Mouse (Mus musculus) embryo, embryonic 10.5 days (tissue): ENCODE measurements around the gene Hba-x.
"Not testable (repeated sequence)": the region's sequence is repeated elsewhere in the genome, so short reads cannot be mapped to it uniquely, and the experiment has no call there.

ENCODE experiments used
- DNase-seq: peaks from one replicate; pipeline ENCODE4 v3.0.0-alpha.2; 2015; ENCODE audit warnings: low spot score

Hba-x gene

DNA sequence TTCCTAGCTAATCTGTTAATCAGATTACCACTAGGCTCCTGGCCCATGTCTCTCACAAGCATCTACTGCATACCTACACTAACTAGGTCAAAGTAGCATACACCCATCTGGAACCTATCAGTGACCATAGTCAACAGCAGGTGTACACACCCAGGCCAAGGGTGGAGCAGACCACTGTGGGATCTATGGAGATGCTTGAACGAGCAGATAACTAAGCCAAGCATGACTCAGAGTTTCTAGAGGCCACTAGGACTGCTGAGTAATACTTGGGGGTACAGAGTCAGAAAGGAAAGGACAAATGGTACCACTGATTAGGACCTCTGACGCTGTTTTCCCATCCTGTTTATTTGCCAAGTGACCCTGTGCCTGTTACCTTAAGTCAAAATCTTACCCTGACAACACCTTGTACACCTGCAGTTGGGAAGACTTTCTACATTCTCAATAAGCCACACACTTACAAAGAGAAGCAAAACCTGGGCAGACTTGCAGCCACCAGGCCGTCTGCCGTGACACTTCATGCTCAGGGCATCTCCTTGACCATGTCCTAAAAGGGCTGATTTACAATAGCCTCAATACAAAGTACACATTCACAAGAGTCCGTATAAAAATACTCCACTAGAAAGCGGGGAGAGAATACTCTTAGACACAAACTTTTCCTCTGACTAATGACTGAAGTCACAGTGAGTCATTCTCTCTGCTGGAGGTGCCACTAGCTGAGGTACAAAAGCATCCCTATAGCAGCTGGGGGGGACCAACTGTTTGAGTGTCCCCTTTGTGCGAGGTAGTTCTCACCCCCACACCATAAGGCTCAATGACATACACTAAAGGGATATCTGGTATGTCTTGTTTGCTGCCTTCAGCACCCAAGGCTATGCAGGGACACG is 25.1 kb upstream of the Hba-x start:
- no peak for DNase-seq

- no peak for DNase-seq
Observed at GRCm38 (mm10) chr11:32253121-32253520, 23.1 kb upstream of the Hba-x start.

DNA sequence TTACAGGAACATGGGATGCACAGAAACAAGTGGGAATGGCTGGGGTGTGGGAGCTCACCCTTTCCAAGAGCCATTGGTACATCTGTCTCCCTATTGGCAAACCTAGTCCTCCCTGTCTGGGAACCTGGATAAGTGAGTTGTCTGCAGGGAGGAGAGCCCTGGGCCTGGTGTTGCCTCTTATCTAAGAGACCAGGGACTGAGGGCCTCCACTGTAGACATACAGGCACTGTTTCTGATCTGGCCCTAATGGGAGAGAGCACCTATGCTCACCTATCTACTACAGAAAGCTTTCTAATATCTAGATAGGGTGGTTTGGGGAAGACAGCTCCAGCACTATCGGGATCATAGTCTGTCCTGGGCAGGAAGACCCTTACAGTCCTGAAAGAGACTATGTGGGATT is 20.1 kb upstream of the Hba-x start:
- DNase-seq = no peak

GRCm38 (mm10) chr11:32256566-32256965 is 19.6 kb upstream of the Hba-x start:
- no peak for DNase-seq

GRCm38 (mm10) chr11:32262674-32263415 is 13.4 kb upstream of the Hba-x start:
- peak; percentile 63 for DNase-seq

DNA sequence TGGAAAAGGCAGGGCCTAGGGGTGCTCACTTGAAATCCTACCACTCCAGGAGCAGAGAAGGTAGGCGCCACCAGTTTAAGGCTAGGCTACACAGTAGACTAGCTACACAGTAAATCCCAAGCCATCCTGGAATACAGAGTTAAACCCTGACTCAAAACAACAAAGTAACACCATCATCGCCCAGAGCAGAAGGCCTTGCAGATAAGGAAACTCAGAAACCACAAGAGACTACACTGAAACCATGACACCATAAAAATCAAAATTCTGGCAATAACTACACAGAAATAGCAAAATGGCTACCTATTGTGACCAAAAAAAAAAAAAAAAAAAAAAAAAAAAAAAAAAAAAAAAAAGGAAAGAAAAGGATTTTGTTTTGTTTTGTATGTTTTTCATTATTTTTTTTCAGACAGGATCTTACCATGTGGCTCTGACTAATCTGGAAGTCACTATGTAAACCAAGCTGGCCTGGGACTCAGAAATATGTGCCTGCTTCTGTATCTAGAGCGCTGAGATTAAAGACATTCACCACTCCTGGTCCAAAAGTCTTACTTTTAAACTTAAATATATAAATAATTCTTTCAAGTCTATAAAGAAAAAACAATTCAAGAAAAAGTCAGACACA is 11.0 kb upstream of the Hba-x start:
- DNase-seq = no peak

DNA sequence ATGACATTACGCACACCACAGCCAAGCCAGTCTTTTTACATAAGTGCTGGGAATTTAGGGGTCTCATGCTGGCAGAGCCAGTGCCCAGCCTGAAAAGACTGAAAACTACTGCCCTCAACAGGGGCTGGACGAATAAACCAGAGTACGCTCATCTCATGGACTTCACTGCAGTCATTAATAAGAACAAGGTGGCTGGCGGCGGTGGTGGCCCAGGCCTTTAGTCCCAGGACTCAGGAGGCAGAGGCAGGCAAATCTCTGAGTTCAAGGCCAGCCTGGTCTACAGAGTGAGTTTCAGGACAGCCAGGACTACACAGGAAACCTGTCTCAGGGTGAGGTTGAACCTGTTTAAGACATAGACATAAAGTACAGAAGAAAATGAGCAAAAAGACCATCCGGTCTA is 10.0 kb upstream of the Hba-x start:
- DNase-seq = no peak

- peak; percentile 25 for DNase-seq
Observed at GRCm38 (mm10) chr11:32266776-32267175, 9.4 kb upstream of the Hba-x start.

- DNase-seq = peak; percentile 95
Observed at GRCm38 (mm10) chr11:32267188-32267884, 8.9 kb upstream of the Hba-x start, which contains the start of gene Nprl3. TSS of gene Nprl3 (minus strand) at chr11:32267707.

GRCm38 (mm10) chr11:32267964-32268363 is 8.2 kb upstream of the Hba-x start:
- peak; percentile 18 for DNase-seq

DNA sequence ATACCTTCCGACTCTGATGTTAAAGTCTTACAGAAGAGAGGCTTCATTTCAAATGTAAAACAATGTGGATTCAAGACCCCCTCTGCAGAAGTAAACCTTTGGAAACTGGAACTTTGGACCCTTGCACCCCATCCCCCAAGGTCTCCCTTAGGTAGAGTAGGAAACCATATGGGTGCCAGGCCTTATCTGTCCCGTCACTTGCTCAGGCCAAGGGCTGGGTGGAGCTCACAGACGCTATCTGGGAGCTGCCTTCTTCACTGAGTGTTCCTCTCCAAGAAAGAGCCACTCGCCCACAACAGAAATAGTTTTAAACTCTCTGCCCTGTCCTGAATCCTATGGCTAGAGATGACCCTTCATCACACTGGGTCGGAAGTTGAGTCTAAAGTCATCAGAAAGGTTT is 7.2 kb upstream of the Hba-x start:
- no peak for DNase-seq

- DNase-seq = no peak
Observed at GRCm38 (mm10) chr11:32271178-32271577, 5.0 kb upstream of the Hba-x start.

GRCm38 (mm10) chr11:32277736-32278457 is 1.7 kb downstream of the Hba-x start:
- no peak for DNase-seq

DNA sequence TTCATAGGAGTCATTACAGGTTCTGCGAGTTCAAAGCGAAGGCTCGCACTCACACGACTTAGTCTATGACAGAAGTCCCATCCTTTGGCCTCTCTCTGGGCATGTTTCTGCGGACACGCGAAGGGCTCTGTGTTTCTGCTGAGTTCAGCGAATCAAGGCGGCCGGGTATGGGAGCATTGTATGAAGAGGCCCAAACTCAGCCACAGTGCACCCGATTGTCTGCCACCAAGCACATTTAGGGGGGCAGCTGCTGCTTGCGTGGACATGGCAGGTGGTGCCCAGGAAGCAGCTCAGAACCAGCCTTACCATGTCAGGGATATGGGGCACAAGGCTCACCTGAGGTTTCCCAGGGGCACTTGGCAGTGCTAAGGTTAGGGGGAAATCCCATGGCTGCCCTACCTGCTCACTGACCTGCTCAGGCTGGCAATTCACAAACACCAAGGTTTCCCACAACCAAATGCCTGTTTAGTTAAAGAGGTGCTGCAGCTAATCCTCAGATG is 2.3 kb downstream of the Hba-x start:
- DNase-seq = no peak

DNA sequence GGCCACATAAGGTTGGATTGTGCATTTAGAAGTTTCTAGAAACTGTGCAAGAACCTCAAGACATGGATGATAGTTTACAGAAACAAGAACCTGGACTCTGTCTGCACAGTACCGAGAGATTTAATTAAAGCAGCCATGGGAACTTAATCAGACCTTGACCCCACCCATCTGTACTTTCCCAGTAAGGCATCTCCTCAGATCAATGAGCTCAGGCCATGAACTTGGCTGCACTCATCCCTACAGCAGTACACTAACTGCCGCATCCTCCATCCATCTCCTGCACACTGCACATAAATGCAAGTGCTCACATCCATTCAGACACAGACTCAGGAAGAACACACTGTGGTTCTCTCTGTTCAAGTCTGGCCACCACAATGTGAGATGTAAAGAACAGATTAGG is 4.4 kb downstream of the Hba-x start:
- no peak for DNase-seq

DNA sequence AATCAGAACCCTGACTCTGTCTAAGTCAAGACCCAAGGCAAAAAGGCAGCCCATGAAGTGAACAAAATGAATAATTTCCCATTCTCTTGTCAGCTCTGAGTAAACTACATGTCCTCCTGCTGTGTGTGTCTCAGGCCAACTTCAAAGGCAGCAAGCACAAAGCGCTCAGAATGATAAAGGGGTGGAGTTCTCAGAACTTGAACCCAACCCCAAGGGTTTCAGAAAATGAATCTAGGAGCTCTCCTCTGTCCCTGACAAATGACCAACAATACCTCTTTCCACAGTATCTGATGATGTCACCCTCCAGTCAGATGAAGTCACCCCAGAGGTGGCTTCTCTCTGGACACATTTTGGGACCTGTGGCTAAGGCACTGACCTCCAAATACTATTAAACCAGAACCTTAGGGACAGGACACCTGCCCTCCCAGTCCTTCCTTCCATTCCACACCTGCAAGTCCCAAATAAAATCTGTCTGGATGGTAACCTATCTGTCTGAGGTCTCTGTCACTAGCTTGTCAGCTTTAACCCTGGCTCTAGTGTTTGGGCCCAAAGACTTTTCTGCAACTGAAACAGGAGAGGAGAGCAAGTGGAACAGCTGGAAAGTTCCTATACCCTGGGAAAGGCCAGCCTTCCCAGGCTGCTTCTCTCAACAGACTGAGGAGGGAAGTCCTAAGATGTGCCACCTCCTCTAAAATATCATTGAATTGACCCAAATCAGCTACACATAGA is 5.4 kb downstream of the Hba-x start:
- DNase-seq = no peak

- DNase-seq = not testable (repeated sequence)
Observed at GRCm38 (mm10) chr11:32283091-32283777, 7.0 kb downstream of the Hba-x start, which contains the start of gene Hba-a1. TSS of gene Hba-a1 (plus strand) at chr11:32283511.

DNA sequence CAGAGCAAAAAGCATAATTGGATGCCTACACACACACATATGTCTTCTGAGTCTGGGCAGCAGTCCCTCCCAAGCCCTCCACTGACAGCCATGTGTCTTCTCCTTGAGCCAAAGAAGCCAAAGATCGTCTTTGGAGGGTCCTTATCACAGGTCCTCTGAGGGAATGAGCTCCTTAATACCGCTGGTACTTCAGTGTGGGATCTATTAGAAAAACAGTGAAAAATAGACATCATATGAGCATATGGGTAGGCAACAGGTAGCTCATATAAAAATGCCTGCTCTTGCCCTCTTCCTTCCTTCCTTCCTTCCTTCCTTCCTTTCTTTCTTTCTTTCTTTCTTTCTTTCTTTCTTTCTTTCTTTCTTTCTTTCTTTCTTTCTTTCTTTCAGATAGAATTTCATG is 8.4 kb downstream of the Hba-x start:
- DNase-seq = not testable (repeated sequence)

DNA sequence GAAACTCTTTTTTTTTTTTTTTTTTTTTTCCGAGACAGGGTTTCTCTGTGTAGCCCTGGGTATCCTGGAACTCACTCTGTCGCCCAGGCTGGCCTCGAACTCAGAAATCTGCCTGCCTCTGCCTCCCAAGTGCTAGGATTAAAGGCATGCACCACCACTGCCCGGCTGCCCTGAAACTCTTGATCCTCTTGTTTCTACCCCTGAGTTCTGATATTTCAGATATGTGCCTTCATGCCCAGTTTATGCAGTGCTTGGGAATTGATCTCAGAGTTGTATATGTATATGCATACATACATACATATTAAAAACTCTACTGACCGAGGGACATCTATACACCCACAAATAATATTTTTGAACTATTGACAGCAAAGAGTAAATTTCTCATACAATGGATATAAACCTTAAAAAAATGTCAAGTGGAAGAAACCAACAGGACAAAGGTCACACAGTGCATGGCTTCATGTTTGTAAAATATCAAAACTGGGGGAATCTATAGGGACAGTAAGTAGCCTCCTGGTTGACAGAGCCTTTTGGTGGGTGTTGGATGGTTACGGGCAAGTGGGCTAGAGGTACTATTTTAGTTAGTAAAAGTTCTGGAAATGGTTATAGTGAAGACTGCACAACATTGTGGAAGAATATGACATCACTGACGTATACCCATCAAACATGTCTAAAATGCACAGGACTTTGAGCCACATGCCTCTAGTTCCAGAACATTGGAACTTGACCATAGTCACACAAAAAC is 9.0 kb downstream of the Hba-x start:
- DNase-seq = no peak
